Mouse (Mus musculus) CH12.LX (cell line): ENCODE data around the gene Nup133. TPM values are rescaled to one million over a fixed set of nuclear protein-coding genes. Genes with fewer than 3 reads are reported as not detected.

Experiments
- DNase-seq: peaks from one replicate; pipeline ENCODE4 v3.0.0-alpha.2; 2013; ENCODE audit errors: extremely low read depth
- H3K27ac ChIP-seq: 2 replicates; pipeline ENCODE4 v1.5.1; 2012; ENCODE audit warnings: low read depth, mild to moderate bottlenecking, control low read depth, moderate library complexity; ENCODE audit not compliant: insufficient read depth
- H3K27me3 ChIP-seq: replicated peaks from 2 replicates; pipeline ENCODE3; 2012; ENCODE audit warnings: inconsistent platforms
- H3K36me3 ChIP-seq, 2 experiments: replicated peaks in 1 of 2; 2 replicates each; pipeline versions ENCODE3 to v1.6.1; 2012; ENCODE audit warnings: inconsistent platforms in 1 of 2, low read length in 1 of 2, mild to moderate bottlenecking in 1 of 2, mixed read lengths in 1 of 2, moderate library complexity in 1 of 2; ENCODE audit not compliant: control insufficient read depth in 1 of 2, insufficient read depth in 1 of 2
- H3K4me1 ChIP-seq, 2 experiments: 2 replicates each; pipeline ENCODE4 v1.6.1; 2012; ENCODE audit warnings: inconsistent platforms in 1 of 2, moderate library complexity in 1 of 2; ENCODE audit not compliant: insufficient read depth in 2 of 2, control insufficient read depth in 1 of 2
- H3K4me2 ChIP-seq: 2 replicates; pipeline ENCODE4 v1.6.1; 2012; ENCODE audit warnings: low read depth, mild to moderate bottlenecking, control low read depth; ENCODE audit not compliant: poor library complexity, insufficient read depth, severe bottlenecking
- H3K4me3 ChIP-seq, 3 experiments: fragments of 150-350 bp in 1 of 3; sonication (generic) in 1 of 3; replicated peaks in 1 of 3; 2 replicates each; pipeline versions ENCODE3 to v1.5.1; 2011 to 2012; ENCODE audit warnings: low read depth in 2 of 3, low read length in 2 of 3, mild to moderate bottlenecking in 2 of 3, moderate library complexity in 2 of 3, control low read depth in 1 of 3, improper control_type of control experiment in 1 of 3, inconsistent platforms in 1 of 3, mixed read lengths in 1 of 3; ENCODE audit not compliant: poor library complexity in 1 of 3
- H3K79me2 ChIP-seq: replicated peaks from 2 replicates; pipeline ENCODE4 v1.6.1; 2012; ENCODE audit warnings: mild to moderate bottlenecking, moderate library complexity; ENCODE audit not compliant: control insufficient read depth, poor library complexity, insufficient read depth, severe bottlenecking; ENCODE audit errors: extremely low read depth
- H3K9ac ChIP-seq: 2 replicates; pipeline ENCODE4 v1.6.1; 2012; ENCODE audit warnings: low read depth, mild to moderate bottlenecking, control low read depth, moderate library complexity; ENCODE audit not compliant: insufficient read depth
- H3K9me3 ChIP-seq: replicated peaks from 2 replicates; pipeline ENCODE3; 2012; ENCODE audit warnings: low read length, inconsistent platforms, mixed read lengths
- CTCF ChIP-seq, 2 experiments: IDR thresholded peaks in 1 of 2; conservative IDR thresholded peaks in 1 of 2; 2 replicates each; pipeline ENCODE4 v1.5.1; 2011 to 2012; ENCODE audit warnings: low read depth in 2 of 2, low read length in 2 of 2, improper control_type of control experiment in 1 of 2, inconsistent platforms in 1 of 2, mild to moderate bottlenecking in 1 of 2, moderate library complexity in 1 of 2
- E2F4 ChIP-seq: IDR thresholded peaks from 2 replicates; pipeline ENCODE4 v1.6.1; 2011; ENCODE audit warnings: low read depth, low read length, improper control_type of control experiment; ENCODE audit not compliant: insufficient replicate concordance
- ELF1 ChIP-seq: IDR thresholded peaks from 2 replicates; pipeline ENCODE4 v1.6.1; 2014; ENCODE audit warnings: low read depth, mild to moderate bottlenecking, inconsistent platforms, low read length, improper control_type of control experiment
- HCFC1 ChIP-seq: IDR thresholded peaks from 2 replicates; pipeline ENCODE4 v1.6.1; 2012; ENCODE audit warnings: low read depth, mild to moderate bottlenecking, inconsistent platforms, low read length, improper control_type of control experiment
- IRF4 ChIP-seq: IDR thresholded peaks from 2 replicates; pipeline ENCODE4 v1.6.1; 2014; ENCODE audit warnings: low read depth, mild to moderate bottlenecking, inconsistent platforms, low read length, improper control_type of control experiment
- MAX ChIP-seq: IDR thresholded peaks from 2 replicates; pipeline ENCODE4 v1.6.1; 2011; ENCODE audit warnings: low read length, improper control_type of control experiment
- MAZ ChIP-seq: IDR thresholded peaks from 2 replicates; pipeline ENCODE4 v1.6.1; 2012; ENCODE audit warnings: low read depth, mild to moderate bottlenecking, inconsistent platforms, low read length, improper control_type of control experiment, moderate library complexity
- MXI1 ChIP-seq: IDR thresholded peaks from 2 replicates; pipeline ENCODE4 v1.6.1; 2011; ENCODE audit warnings: mild to moderate bottlenecking, low read depth, low read length, improper control_type of control experiment
- MYC ChIP-seq: IDR thresholded peaks from 2 replicates; pipeline ENCODE4 v1.6.1; 2011; ENCODE audit warnings: low read depth, mild to moderate bottlenecking, improper control_type of control experiment, low read length
- NELFE ChIP-seq: IDR thresholded peaks from 2 replicates; pipeline ENCODE4 v1.6.1; 2011; ENCODE audit warnings: low read depth, low read length, improper control_type of control experiment
- NRF1 ChIP-seq: IDR thresholded peaks from 2 replicates; pipeline ENCODE4 v1.6.1; 2014; ENCODE audit warnings: low read depth, mild to moderate bottlenecking, inconsistent platforms, low read length, improper control_type of control experiment, moderate library complexity
- PAX5 ChIP-seq: IDR thresholded peaks from 2 replicates; pipeline ENCODE4 v1.6.1; 2012; ENCODE audit warnings: low read length, inconsistent platforms, mixed read lengths
- POLR2A ChIP-seq: IDR thresholded peaks from 2 replicates; pipeline ENCODE4 v1.6.1; 2011; ENCODE audit warnings: low read depth, mild to moderate bottlenecking, improper control_type of control experiment, low read length
- POLR2AphosphoS2 ChIP-seq: IDR thresholded peaks from 2 replicates; pipeline ENCODE4 v1.6.1; 2011; ENCODE audit warnings: low read depth, low read length, improper control_type of control experiment
- SIN3A ChIP-seq: IDR thresholded peaks from 2 replicates; pipeline ENCODE4 v1.6.1; 2012; ENCODE audit warnings: low read length, improper control_type of control experiment, inconsistent platforms
- SMC3 ChIP-seq: IDR thresholded peaks from 2 replicates; pipeline ENCODE4 v1.6.1; 2011; ENCODE audit warnings: low read depth, low read length, improper control_type of control experiment
- TBP ChIP-seq: conservative IDR thresholded peaks from 2 replicates; pipeline ENCODE4 v1.6.1; 2011; ENCODE audit warnings: low read depth, low read length, improper control_type of control experiment
- TCF12 ChIP-seq: IDR thresholded peaks from 2 replicates; pipeline ENCODE4 v1.6.1; 2014; ENCODE audit warnings: low read depth, mild to moderate bottlenecking, inconsistent platforms, low read length, improper control_type of control experiment
- UBTF ChIP-seq: IDR thresholded peaks from 2 replicates; pipeline ENCODE4 v1.6.1; 2012; ENCODE audit warnings: low read depth, mild to moderate bottlenecking, inconsistent platforms, low read length, improper control_type of control experiment, moderate library complexity
- ZMIZ1 ChIP-seq: IDR thresholded peaks from 2 replicates; pipeline ENCODE4 v1.6.1; 2012; ENCODE audit warnings: low read depth, mild to moderate bottlenecking, inconsistent platforms, low read length, improper control_type of control experiment
- ZNF384 ChIP-seq: IDR thresholded peaks from 2 replicates; pipeline ENCODE4 v1.6.1; 2012; ENCODE audit warnings: low read depth, low read length, improper control_type of control experiment, inconsistent platforms
- dilution Hi-C: fragments of 300-500 bp; cut with MboI; formaldehyde crosslinking; loops from 2 replicates; pipeline ENCODE4 v1.14.3; 2020; ENCODE audit warnings: low sequenced_read_pairs; ENCODE audit not compliant: extremely low pct_unique_long_range_greater_than_20kb, extremely low pct_ligation_motif_present
- in situ Hi-C: fragments of 300-500 bp; cut with MboI; formaldehyde crosslinking; loops from 3 replicates; pipeline ENCODE4 v1.14.3; 2019; ENCODE audit warnings: low sequenced_read_pairs, low pct_ligation_motif_present, low pct_unique_long_range_greater_than_20kb, mixed read lengths
- polyA plus RNA-seq: library from polyadenylated mRNA; unstranded; fragments of >175 nt; gene quantifications from 2 replicates; pipeline ENCODE4 v1.2.1, GENCODE M21; 2012; ENCODE audit warnings: low read depth; ENCODE audit not compliant: insufficient read length
- total RNA-seq, 2 experiments: library from RNA; depleted of rRNA; stranded (reverse); fragments of 300-350 nt in 1 of 2; fragments of >200 nt in 1 of 2; gene quantifications; 2 replicates each; pipeline ENCODE4 v1.2.3; 2012 to 2014

Nup133 gene
- total and polyA plus RNA-seq, 3 experiments, result 32.8 to 49.0 (median 39.6) TPM

- no peaks in the 10 kb centered on the region for H3K27me3 ChIP-seq
- no peak for DNase-seq
- H3K9me3 ChIP-seq, result no peaks in the 10 kb centered on the region
- peaks cover 0 to 24% of the 10 kb centered on the region in 2 experiments for H3K36me3 ChIP-seq
- in situ Hi-C loops (no loop called here), dilution Hi-C loops (no loop called here)
- no peaks in the 10 kb centered on the region for H3K79me2 ChIP-seq
- H3K27ac ChIP-seq, result no peak overlapping the region
- no peak overlapping the region for H3K4me2 ChIP-seq
- H3K4me3 ChIP-seq, result no peak overlapping the region
- no peak overlapping the region for H3K9ac ChIP-seq
- TF ChIP-seq UBTF, result no peak
- TF ChIP-seq NELFE, result no peak
- TF ChIP-seq ZNF384, result 0 out of 2 replicates have a peak, but pooled peaks have one; percentile 17
- peaks cover 0 to 6% of the 10 kb centered on the region in 2 experiments; a peak in 2 of 4 replicates for H3K4me1 ChIP-seq
These were observed 39.6 kb upstream of the Nup133 start for GRCm38 (mm10) chr8:123988605-123989038.

GRCm38 (mm10) chr8:123982826-123983400 is 33.8 kb upstream of the Nup133 start, which contains the start of gene Abcb10:
Gene Abcb10, minus strand, starts transcription at chr8:123983122.
- peaks cover 0 to 37% of the 10 kb centered on the region in 2 experiments; a peak in 3 of 4 replicates for H3K4me1 ChIP-seq
- peak within 1 kb of the TSS; percentile 64 for H3K4me2 ChIP-seq
- peak; percentile 76 for DNase-seq
- H3K27ac ChIP-seq, result peak within 1 kb of the TSS; percentile 58
- no peaks in the 10 kb centered on the region for H3K9me3 ChIP-seq
- TF ChIP-seq SIN3A, result peak; percentile 70; the same call in 1 of the 2 replicates
- TF ChIP-seq POLR2AphosphoS2, result peak; percentile 38; the same call in 1 of the 2 replicates
- TF ChIP-seq UBTF, result peak; percentile 93
- TF ChIP-seq E2F4, result no peak
- peak; percentile 92 for TF ChIP-seq TCF12
- peak; percentile 93 for TF ChIP-seq POLR2A
- TF ChIP-seq NRF1, result peak; percentile 95
- TF ChIP-seq IRF4, result peak; percentile 43; the same call in 1 of the 2 replicates
- peak; percentile 13; the same call in 1 of the 2 replicates for TF ChIP-seq MXI1
- peak; percentile 47; the same call in 1 of the 2 replicates for TF ChIP-seq MAX
- TF ChIP-seq ELF1, result peak; percentile 89
- 0 out of 2 replicates have a peak, but pooled peaks have one; percentile 30 for TF ChIP-seq TBP
- no peak for TF ChIP-seq PAX5
- TF ChIP-seq CTCF (conservative IDR thresholded peaks at IDR 0.05 in 1 of 2, IDR thresholded peaks at IDR 0.05 in 1 of 2; ENCODE audit: low read depth in 2 of 2, low read length in 2 of 2), result no peak
- peak; percentile 40; the same call in 1 of the 2 replicates for TF ChIP-seq HCFC1
- TF ChIP-seq MYC, result peak; percentile 55; the same call in 1 of the 2 replicates
- peak; percentile 87 for TF ChIP-seq NELFE
- TF ChIP-seq SMC3, result no peak
- peak; percentile 81; the same call in 1 of the 2 replicates for TF ChIP-seq ZMIZ1
- peak; percentile 59; the same call in 1 of the 2 replicates for TF ChIP-seq MAZ
- in situ Hi-C loops (no loop called here), dilution Hi-C loops (no loop called here)
- peak within 1 kb of the TSS; percentile 68 for H3K9ac ChIP-seq
- no peaks in the 10 kb centered on the region for H3K79me2 ChIP-seq
- H3K27me3 ChIP-seq, result no peaks in the 10 kb centered on the region
- peak within 1 kb of the TSS; percentile 58 to 71 (median 69) for H3K4me3 ChIP-seq
- H3K36me3 ChIP-seq, result peaks cover 0 to 9% of the 10 kb centered on the region in 2 experiments
